Mouse (Mus musculus) heart, embryonic 15.5 days (tissue): Measurements from ENCODE around the gene Stk24. TPM values are rescaled to one million over a fixed set of nuclear protein-coding genes. Genes with fewer than 3 reads are reported as not detected.

ENCODE experiments used
- ATAC-seq: fragments of 200-750 bp; cut with Nextera tagmentation; replicated peaks from 2 replicates; pipeline ENCODE4 v1.8.0; 2017; ENCODE audit warnings: low read depth, moderate TSS enrichment; ENCODE audit not compliant: insufficient number of reproducible peaks, insufficient read depth, low FRiP score
- H3K27ac ChIP-seq: fragments of 300-500 bp; sonication (generic); 2 replicates; pipeline ENCODE4 v1.5.1; 2015; ENCODE audit warnings: mild to moderate bottlenecking, inconsistent platforms
- H3K27me3 ChIP-seq: fragments of 300-500 bp; sonication (generic); 2 replicates; pipeline ENCODE4 v1.6.1; 2015; ENCODE audit warnings: inconsistent platforms
- H3K36me3 ChIP-seq: fragments of 300-500 bp; sonication (generic); 2 replicates; pipeline ENCODE4 v1.6.1; 2015; ENCODE audit warnings: mild to moderate bottlenecking, inconsistent platforms
- H3K4me1 ChIP-seq: fragments of 300-500 bp; sonication (generic); replicated peaks from 2 replicates; pipeline ENCODE4 v1.6.1; 2015; ENCODE audit warnings: inconsistent platforms
- H3K4me2 ChIP-seq: fragments of 300-500 bp; sonication (generic); 2 replicates; pipeline ENCODE4 v1.6.1; 2015; ENCODE audit warnings: inconsistent platforms, mild to moderate bottlenecking, moderate library complexity
- H3K4me3 ChIP-seq: fragments of 300-500 bp; sonication (generic); 2 replicates; pipeline ENCODE4 v1.5.1; 2015; ENCODE audit warnings: mild to moderate bottlenecking, inconsistent platforms
- H3K9ac ChIP-seq: fragments of 300-500 bp; sonication (generic); 2 replicates; pipeline ENCODE4 v1.6.1; 2015; ENCODE audit warnings: mild to moderate bottlenecking, inconsistent platforms
- H3K9me3 ChIP-seq: fragments of 300-500 bp; sonication (generic); replicated peaks from 2 replicates; pipeline ENCODE4 v1.6.1; 2016; ENCODE audit warnings: inconsistent platforms
- WGBS: fragments of 180-500 bp; shearing (Covaris S2); methylation state at CpG from one replicate; pipeline ENCODE4 v1.1.7; 2015; ENCODE audit warnings: mixed read lengths; 5-methylcytosine and 5-hydroxymethylcytosine counted together
- polyA plus RNA-seq: library from polyadenylated mRNA; unstranded; fragments of >200 nt; fragmentation: Nextera tagmentation; extraction: Ambion mirVana; gene quantifications from 2 replicates; pipeline ENCODE4 v1.2.1, GENCODE M21; 2015

The Stk24 gene
- polyA plus RNA-seq, 1 experiment from 2014 or later, result 34.5 TPM

DNA sequence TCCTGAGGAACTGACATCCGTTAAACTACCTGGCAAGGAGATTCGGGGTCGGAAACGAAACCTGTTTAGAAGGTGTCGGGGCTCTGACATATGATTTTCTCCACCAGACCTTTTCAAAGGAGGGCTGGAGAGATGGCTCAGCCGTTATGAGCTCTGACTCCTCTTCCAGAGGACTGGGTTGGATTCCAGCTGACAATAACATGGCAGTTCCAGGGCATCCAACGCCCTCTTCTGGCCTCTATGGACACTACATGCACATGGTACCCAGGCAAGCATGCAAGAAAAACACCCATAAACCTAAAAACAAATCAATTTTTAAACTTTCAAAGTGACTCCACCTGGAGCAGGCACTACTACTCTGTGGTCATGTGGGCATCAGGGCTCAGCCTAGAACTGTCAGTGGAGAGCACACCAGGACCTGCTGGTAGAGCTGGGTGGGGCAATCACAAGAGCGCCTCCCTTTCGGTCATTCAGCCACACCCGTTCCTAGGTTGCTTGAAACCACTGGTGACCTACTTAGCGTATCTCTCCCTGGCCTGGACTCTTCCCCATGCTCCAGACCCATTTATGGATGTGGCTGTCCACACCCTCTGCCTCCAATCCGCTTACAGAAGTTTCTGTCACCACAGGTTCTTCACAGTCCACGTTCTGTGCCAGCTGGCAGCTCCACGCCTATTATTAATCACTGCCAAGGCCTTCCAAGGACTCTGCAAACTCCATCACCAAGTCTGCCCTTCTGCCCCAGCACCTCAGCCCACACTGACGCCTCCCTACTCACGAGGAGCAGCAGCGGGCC, 18.3 kb downstream of the Stk24 start:
- Histone ChIP-seq H3K27ac (peak overlapping the region; percentile 84), H3K4me3 (no peak overlapping the region), H3K9ac (no peak overlapping the region), H3K4me1 (peaks cover 96% of the 10 kb centered on the region), H3K36me3 (no peaks in the 10 kb centered on the region), H3K4me2 (peak overlapping the region; percentile 29; the same call in 1 of the 2 replicates), H3K27me3 (no peaks in the 10 kb centered on the region), H3K9me3 (no peaks in the 10 kb centered on the region)
- WGBS, result 51% methylated on average over 17 of the region's 17 CpGs
- peak; percentile 80 for ATAC-seq

DNA sequence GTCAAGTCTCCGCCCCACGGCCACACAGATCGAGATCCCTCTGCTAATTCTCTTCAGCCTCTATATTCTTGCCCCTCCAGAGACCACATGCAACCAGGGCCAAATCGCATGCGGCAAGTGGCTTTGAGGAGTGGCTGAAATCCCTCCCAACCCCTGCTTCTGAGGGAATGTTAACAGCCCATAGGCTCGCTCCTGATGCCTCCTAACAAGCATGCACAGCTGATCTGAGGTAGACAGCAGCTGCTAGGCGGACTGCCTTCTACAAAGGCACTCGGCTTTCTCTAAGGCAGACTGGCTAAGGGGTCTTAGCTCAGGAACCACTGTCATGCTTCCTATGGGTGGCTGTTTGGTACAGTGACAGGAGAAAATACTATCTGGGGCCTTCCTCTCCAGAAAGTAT, 20.0 kb downstream of the Stk24 start:
- WGBS, result 60% methylated on average over 8 of the region's 8 CpGs
- Histone ChIP-seq H3K9me3 (no peaks in the 10 kb centered on the region), H3K36me3 (no peaks in the 10 kb centered on the region), H3K4me3 (no peak overlapping the region), H3K4me2 (no peak overlapping the region), H3K4me1 (peaks cover 95% of the 10 kb centered on the region), H3K27me3 (no peaks in the 10 kb centered on the region), H3K27ac (no peak overlapping the region), H3K9ac (no peak overlapping the region)
- ATAC-seq, result no peak

DNA sequence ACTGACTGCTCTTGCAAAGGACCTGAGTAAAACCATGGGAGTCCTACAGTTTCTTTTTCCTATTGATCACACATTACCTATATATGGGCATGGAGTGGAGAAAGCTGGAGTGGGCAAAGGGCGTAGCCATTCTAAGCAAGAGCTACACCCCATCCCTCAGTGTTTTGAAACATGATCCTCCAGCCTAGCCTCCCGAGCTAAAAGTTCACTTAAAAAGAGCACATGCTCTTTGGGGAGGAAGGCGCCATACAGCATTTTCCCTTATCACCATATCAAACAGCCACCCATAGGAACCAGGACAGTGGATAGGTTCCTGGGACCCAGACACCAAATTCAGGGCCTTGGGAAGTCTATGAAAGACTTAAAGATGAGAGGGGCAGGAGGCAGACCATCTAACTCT, 20.8 kb downstream of the Stk24 start:
- no peak for ATAC-seq
- H3K27me3 ChIP-seq, result no peaks in the 10 kb centered on the region
- WGBS, result 37% methylated on average over 3 of the region's 3 CpGs
- no peak overlapping the region for H3K4me3 ChIP-seq
- no peaks in the 10 kb centered on the region for H3K36me3 ChIP-seq
- H3K9me3 ChIP-seq, result no peaks in the 10 kb centered on the region
- peak overlapping the region; percentile 49; the same call in 1 of the 2 replicates for H3K27ac ChIP-seq
- H3K4me1 ChIP-seq, result peaks cover 93% of the 10 kb centered on the region
- H3K4me2 ChIP-seq, result no peak overlapping the region
- no peak overlapping the region for H3K9ac ChIP-seq

DNA sequence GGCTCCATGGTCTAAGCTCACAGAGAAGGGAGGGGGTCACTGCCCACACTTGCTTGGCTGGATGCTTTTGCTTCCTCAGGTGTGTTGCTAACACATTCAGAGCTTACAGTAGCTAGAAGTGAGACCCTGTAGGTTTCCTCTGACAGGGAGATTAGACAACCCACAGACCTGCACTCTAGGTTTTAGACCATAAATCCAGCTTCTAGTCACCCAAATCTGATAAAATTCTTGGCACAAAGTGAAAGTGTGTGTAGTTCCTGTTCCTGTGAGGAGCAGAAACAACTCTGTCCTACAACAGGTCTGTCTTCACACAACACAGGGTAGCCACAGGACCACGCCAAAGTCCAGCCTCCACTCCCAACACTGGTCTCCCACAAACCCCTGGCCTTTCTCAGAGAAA, 21.5 kb downstream of the Stk24 start:
- peaks cover 96% of the 10 kb centered on the region for H3K4me1 ChIP-seq
- WGBS, result 68% methylated on average over 1 of the region's 1 CpGs
- no peaks in the 10 kb centered on the region for H3K27me3 ChIP-seq
- H3K9me3 ChIP-seq, result no peaks in the 10 kb centered on the region
- no peak for ATAC-seq
- H3K9ac ChIP-seq, result no peak overlapping the region
- no peaks in the 10 kb centered on the region for H3K36me3 ChIP-seq
- no peak overlapping the region for H3K4me3 ChIP-seq
- H3K4me2 ChIP-seq, result no peak overlapping the region
- no peak overlapping the region for H3K27ac ChIP-seq

DNA sequence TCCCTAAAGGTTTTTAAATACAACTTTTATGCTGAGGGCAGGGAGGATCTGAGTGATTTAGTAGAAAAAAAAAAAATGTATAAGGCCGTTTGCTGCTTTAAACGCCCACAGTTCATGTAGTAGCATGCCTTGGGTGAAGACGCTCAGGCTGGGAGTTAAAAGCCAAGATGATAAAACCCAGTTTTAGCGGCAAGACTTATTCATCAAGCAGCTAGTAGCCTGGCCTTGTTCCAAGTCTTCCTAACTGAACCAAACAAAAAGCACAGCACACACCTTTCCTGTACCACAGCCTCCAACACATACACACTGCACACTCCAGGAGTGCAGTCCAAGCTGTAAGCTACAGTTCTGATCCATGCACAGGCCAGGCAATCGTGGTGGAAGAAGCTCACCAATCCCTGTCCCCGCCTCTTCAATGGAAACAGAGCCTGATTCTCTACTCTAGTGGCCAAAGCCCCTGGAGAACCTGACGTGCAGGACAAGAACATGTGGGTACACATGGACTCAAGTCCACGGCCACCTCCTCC, 23.4 kb downstream of the Stk24 start:
- no peak for ATAC-seq
- H3K4me2 ChIP-seq, result 0 out of 2 replicates have a peak overlapping the region, but pooled peaks have one; percentile 11
- no peak overlapping the region for H3K4me3 ChIP-seq
- H3K27ac ChIP-seq, result peak overlapping the region; percentile 52
- H3K4me1 ChIP-seq, result peaks cover 96% of the 10 kb centered on the region
- no peaks in the 10 kb centered on the region for H3K9me3 ChIP-seq
- no peak overlapping the region for H3K9ac ChIP-seq
- no peaks in the 10 kb centered on the region for H3K27me3 ChIP-seq
- 33% methylated on average over 8 of the region's 8 CpGs for WGBS
- H3K36me3 ChIP-seq, result no peaks in the 10 kb centered on the region

DNA sequence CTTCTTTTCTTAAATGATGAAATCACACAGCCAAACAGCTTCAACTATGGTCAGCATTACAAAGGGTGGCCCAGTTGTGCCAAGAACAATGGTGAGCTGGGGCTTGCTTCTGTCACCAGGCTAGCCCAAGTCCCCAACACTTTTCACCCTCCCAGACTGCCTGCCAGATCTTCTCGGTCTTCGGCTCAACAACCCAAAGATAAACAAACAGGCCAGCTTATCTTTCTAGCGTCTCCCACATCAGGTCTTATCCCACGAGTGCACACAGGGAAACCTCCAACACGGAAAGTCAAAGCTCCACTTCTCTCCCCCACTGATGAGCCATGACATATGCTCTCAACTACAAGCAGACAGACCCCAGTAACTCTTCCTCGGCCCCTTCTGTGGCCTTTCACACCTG, 24.1 kb downstream of the Stk24 start:
- H3K36me3 ChIP-seq, result no peaks in the 10 kb centered on the region
- 23% methylated on average over 6 of the region's 6 CpGs for WGBS
- no peak overlapping the region for H3K4me2 ChIP-seq
- no peaks in the 10 kb centered on the region for H3K27me3 ChIP-seq
- no peak for ATAC-seq
- no peaks in the 10 kb centered on the region for H3K9me3 ChIP-seq
- no peak overlapping the region for H3K9ac ChIP-seq
- H3K4me1 ChIP-seq, result peaks cover 94% of the 10 kb centered on the region
- H3K4me3 ChIP-seq, result no peak overlapping the region
- peak overlapping the region; percentile 52 for H3K27ac ChIP-seq

DNA sequence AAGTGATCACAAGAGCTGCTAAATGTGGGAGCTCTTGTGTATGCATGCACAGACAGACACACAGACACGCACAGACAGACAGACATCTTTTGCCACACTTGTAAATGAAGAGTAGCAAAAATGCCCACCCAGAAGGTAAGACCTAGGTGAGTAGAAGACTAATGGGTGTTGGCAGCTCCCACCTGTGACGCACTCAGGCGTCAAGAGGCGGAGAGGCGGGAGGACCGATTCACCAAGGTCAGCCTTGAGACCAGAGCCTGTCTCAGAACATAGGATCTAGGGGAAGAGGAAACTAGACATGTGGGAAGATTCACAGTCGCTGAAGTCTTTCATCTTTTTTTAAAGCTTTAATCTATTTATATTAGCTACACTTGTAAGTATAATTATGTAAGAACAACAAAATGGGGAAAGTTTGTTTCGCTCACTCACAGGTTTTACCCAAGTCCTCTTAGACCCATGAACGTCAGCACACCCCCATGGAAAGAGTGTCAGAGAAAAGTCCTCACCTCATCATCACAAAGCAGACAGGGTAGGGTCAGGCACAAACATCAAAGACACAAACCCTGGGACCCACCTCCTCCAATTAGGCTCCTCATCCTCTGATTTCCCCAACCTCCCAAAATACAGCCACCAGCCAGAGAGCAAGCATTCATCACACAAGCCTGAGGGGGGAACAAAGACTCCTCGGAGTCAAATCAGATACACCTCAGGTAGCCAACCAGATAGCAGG, 26.0 kb downstream of the Stk24 start:
- Histone ChIP-seq H3K36me3 (no peaks in the 10 kb centered on the region), H3K9me3 (no peaks in the 10 kb centered on the region), H3K4me2 (no peak overlapping the region), H3K4me3 (no peak overlapping the region), H3K4me1 (peaks cover 92% of the 10 kb centered on the region), H3K27ac (no peak overlapping the region; the same call in 1 of the 2 replicates), H3K27me3 (no peaks in the 10 kb centered on the region), H3K9ac (no peak overlapping the region)
- 74% methylated on average over 10 of the region's 10 CpGs for WGBS
- ATAC-seq, result no peak

DNA sequence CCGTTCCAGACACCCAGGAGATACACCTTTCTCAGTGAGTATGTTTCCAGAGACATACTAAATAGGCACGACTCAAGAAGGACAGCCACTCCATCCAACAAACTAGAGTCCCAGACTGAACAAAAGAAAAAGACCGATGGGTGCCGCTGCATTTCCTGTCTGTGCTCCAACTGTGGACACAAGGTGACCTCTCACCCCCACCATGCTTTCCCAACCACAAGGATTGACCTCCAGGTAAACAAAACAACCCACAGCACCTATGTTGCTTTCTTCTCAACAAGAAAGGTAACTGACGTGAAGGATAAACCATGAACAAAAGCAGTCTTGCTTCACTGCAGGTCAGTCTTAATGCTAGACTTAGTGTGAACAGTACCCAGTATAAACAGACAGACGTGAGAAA, 27.1 kb downstream of the Stk24 start:
- H3K4me3 ChIP-seq, result no peak overlapping the region

DNA sequence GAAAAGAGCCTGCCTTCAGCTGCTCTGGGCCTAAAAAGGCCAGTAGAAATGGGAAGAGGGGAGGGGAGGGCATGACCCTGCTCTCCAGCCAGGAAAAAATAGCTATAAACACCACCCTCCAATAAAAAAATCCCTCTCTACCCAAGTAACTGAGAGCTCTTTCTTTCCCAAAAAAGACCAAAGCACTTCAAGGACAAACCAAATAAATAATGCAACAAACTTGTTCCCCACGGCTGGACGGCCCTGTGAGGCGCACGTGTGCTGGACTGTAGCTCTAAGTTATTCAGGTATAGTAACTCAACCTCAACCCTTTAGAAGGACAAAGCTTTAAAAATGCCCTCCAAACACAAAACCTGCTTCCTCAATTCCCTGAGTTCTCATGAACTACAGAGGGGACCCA, 28.1 kb downstream of the Stk24 start:
- no peak for ATAC-seq
- Histone ChIP-seq H3K9ac (no peak overlapping the region), H3K36me3 (no peaks in the 10 kb centered on the region), H3K9me3 (no peaks in the 10 kb centered on the region), H3K27me3 (no peaks in the 10 kb centered on the region), H3K4me1 (peaks cover 92% of the 10 kb centered on the region), H3K4me3 (no peak overlapping the region), H3K27ac (no peak overlapping the region), H3K4me2 (no peak overlapping the region)
- 77% methylated on average over 4 of the region's 4 CpGs for WGBS

More for the DNA sequence above, 27.1 kb downstream of the Stk24 start:
- ATAC-seq, result no peak
- Histone ChIP-seq H3K4me2 (no peak overlapping the region), H3K9me3 (no peaks in the 10 kb centered on the region), H3K36me3 (no peaks in the 10 kb centered on the region), H3K4me1 (peaks cover 92% of the 10 kb centered on the region), H3K27ac (no peak overlapping the region), H3K9ac (no peak overlapping the region), H3K27me3 (no peaks in the 10 kb centered on the region)
- 77% methylated on average over 6 of the region's 6 CpGs for WGBS

DNA sequence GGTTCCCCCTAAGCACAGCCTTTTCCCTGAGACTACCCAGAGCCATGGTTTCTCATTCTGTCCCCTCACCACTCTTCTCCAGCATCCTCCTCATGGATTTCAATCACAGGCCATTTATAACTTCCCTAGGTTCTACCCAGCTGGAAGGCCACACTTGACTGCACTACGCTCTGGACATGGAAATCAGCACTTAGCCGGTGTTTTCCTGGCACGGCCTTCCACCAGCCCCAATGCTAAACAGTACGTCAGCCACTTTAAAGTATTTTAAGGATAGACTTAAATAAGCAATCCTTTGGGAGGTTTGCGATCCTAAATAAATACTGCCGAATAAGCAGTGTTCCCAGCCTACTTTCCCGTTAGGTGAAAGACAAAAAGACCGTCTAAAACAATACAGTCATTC, 29.8 kb downstream of the Stk24 start:
- WGBS, result 35% methylated on average over 8 of the region's 8 CpGs
- H3K27ac ChIP-seq, result peak overlapping the region; percentile 67

DNA sequence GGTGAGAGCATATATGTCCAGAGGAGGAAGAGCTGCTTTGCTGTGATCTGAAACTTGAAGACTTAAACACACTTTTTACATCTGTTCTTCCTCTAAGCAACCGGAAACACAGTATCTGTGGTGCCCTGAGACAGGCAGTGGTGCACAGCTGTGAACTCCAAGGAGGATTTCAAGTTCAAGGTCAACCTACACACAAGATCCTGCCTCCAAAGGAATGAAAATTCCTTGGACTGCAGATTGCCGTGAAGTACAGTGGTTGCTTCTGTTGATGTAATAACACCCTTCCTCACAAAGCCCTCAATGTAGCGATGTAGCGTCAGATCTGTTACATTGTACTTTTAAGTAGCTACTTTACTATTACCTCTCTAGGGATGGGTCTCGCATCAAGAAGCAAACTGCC, 30.5 kb downstream of the Stk24 start:
- Histone ChIP-seq H3K9ac (no peak overlapping the region), H3K27ac (no peak overlapping the region), H3K9me3 (no peaks in the 10 kb centered on the region), H3K4me2 (no peak overlapping the region), H3K4me3 (no peak overlapping the region), H3K4me1 (peaks cover 90% of the 10 kb centered on the region), H3K27me3 (no peaks in the 10 kb centered on the region), H3K36me3 (no peaks in the 10 kb centered on the region)
- no peak for ATAC-seq
- 75% methylated on average over 5 of the region's 5 CpGs for WGBS

More for the DNA sequence above, 29.8 kb downstream of the Stk24 start:
- ATAC-seq, result no peak; the same call in 1 of the 2 replicates
- Histone ChIP-seq H3K9ac (no peak overlapping the region), H3K9me3 (no peaks in the 10 kb centered on the region), H3K27me3 (no peaks in the 10 kb centered on the region), H3K4me1 (peaks cover 88% of the 10 kb centered on the region), H3K4me3 (no peak overlapping the region), H3K4me2 (no peak overlapping the region), H3K36me3 (no peaks in the 10 kb centered on the region)
